Mouse (Mus musculus) cerebellum, postnatal 14 days (tissue): ENCODE measurements at regions not wholly inside any gene's neighbourhood (a gene's known extent, or its start where the extent isn't known, plus 50 kb on each side); places are given as distances from the start of the nearest gene placed in this dataset.

Experiments
- DNase-seq, 2 experiments: peaks; one replicate each; pipeline ENCODE4 v3.0.0; 2021; ENCODE audit warnings: mixed read lengths in 2 of 2

GRCm38 (mm10) chr9:63038031-63038430, 50.3 kb upstream of the Pias1 start:
- DNase-seq: no peak
